Mouse (Mus musculus) bone marrow, adult 2 months (tissue): ENCODE data around the gene Map3k3.

Experiments used
- CTCF ChIP-seq: fragments of 200-500 bp; IDR thresholded peaks from 2 replicates; pipeline ENCODE4 v1.5.1; 2011; ENCODE audit warnings: low read length, control low read depth; ENCODE audit not compliant: control insufficient read depth, insufficient read depth
- POLR2A ChIP-seq: fragments of 200-500 bp; IDR thresholded peaks from 2 replicates; pipeline ENCODE4 v1.6.1; 2011; ENCODE audit warnings: low read depth, mild to moderate bottlenecking, control low read depth, low read length, borderline replicate concordance; ENCODE audit not compliant: control insufficient read depth

- no peak for TF ChIP-seq CTCF
- TF ChIP-seq POLR2A = no peak
Measured at GRCm38 (mm10) chr11:106192241-106192640, 107.8 kb downstream of the Map3k3 start.
